Mouse (Mus musculus) forebrain, embryonic 14.5 days (tissue): Measurements from ENCODE around the gene Prr5l. TPM values are rescaled to one million over a fixed set of nuclear protein-coding genes. Genes with fewer than 3 reads are reported as not detected.

ENCODE experiments used
- ATAC-seq: fragments of 200-750 bp; cut with Nextera tagmentation; 2 replicates; pipeline ENCODE4 v1.8.0; 2017; ENCODE audit warnings: mild to moderate bottlenecking, moderate library complexity
- DNase-seq: peaks from one replicate; pipeline ENCODE4 v3.0.0-alpha.2; 2015; ENCODE audit warnings: low spot score
- H3K27ac ChIP-seq: fragments of 300-500 bp; sonication (generic); 2 replicates; pipeline ENCODE4 v1.5.1; 2014; ENCODE audit warnings: low read depth, mild to moderate bottlenecking, control low read depth, low read length, moderate library complexity
- H3K27me3 ChIP-seq: fragments of 300-500 bp; sonication (generic); replicated peaks from 2 replicates; pipeline ENCODE4 v1.6.1; 2014; ENCODE audit warnings: low read length, control low read depth, mixed read lengths; ENCODE audit not compliant: control insufficient read depth, insufficient read depth
- H3K36me3 ChIP-seq: fragments of 300-500 bp; sonication (generic); 2 replicates; pipeline ENCODE4 v1.6.1; 2014; ENCODE audit warnings: low read length, control low read depth; ENCODE audit not compliant: control insufficient read depth, insufficient read depth
- H3K4me1 ChIP-seq: fragments of 300-500 bp; sonication (generic); 2 replicates; pipeline ENCODE4 v1.6.1; 2014; ENCODE audit warnings: antibody characterized with exemption, low read length, control low read depth; ENCODE audit not compliant: control insufficient read depth, insufficient read depth
- H3K4me2 ChIP-seq: fragments of 300-500 bp; sonication (generic); 2 replicates; pipeline ENCODE4 v1.6.1; 2014; ENCODE audit warnings: mild to moderate bottlenecking, control low read depth, low read length
- H3K4me3 ChIP-seq: fragments of 300-500 bp; sonication (generic); 2 replicates; pipeline ENCODE4 v1.5.1; 2014; ENCODE audit warnings: low read depth, low read length, control low read depth
- H3K9ac ChIP-seq: fragments of 300-500 bp; sonication (generic); 2 replicates; pipeline ENCODE4 v1.6.1; 2014; ENCODE audit warnings: mild to moderate bottlenecking, low read length, control low read depth, moderate library complexity
- H3K9me3 ChIP-seq: fragments of 300-500 bp; sonication (generic); replicated peaks from 2 replicates; pipeline ENCODE4 v1.6.1; 2016; ENCODE audit warnings: low read length, control low read depth, mixed read lengths; ENCODE audit not compliant: control insufficient read depth
- WGBS: fragments of 180-500 bp; shearing (Covaris S2); extraction: QIAGEN DNeasy Blood & Tissue Kit; methylation state at CpG from one replicate; pipeline ENCODE4 v1.1.7; 2014; 5-methylcytosine and 5-hydroxymethylcytosine counted together
- polyA plus RNA-seq: library from polyadenylated mRNA; unstranded; fragments of >200 nt; fragmentation: Nextera tagmentation; extraction: Ambion mirVana; gene quantifications from 2 replicates; pipeline ENCODE4 v1.2.1, GENCODE M21; 2014

The Prr5l gene
- polyA plus RNA-seq, 1 experiment from 2014 or later = 5.4 TPM

DNA sequence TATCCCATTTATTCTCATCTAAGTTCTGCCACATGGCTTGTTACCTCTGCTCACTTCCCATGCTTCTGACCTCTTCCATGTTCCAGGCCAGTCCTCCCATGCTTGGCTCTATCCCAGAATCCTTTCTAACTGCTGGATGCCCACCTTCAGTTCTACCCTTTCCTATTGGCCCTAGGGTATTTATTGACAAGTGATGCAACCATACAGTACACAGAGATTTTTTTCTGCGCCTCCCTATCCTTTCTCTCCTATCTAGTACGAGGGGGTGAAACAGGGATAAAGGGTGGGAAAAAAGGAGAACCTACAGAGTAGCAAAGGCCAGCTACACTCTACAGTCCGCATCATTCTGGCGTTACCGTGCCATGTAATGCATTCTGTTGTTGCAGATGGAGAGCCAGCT is 194.8 kb downstream of the Prr5l start:
- Histone ChIP-seq H3K9me3 (no peaks in the 10 kb centered on the region), H3K4me2 (no peak overlapping the region), H3K27me3 (no peaks in the 10 kb centered on the region), H3K9ac (no peak overlapping the region), H3K27ac (no peak overlapping the region), H3K4me1 (no peaks in the 10 kb centered on the region), H3K4me3 (no peak overlapping the region), H3K36me3 (peaks cover 72% of the 10 kb centered on the region)
- 92% methylated on average over 5 of the region's 5 CpGs for WGBS
- no peak for DNase-seq
- ATAC-seq = no peak

DNA sequence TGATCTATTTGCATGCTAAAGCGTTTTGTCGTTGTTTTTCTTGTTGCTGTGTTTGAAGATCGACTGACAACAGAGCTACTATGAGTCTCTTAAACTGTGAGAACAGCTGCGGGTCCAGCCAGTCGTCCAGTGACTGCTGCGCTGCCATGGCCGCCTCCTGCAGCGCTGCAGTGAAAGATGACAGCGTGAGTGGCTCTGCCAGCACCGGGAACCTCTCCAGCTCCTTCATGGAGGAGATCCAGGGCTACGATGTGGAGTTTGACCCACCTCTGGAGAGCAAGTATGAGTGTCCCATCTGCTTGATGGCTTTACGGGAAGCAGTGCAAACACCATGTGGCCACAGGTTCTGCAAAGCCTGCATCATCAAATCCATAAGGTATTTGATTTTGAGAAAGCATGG is 198.4 kb downstream of the Prr5l start:
- Histone ChIP-seq H3K4me2 (no peak overlapping the region), H3K9me3 (no peaks in the 10 kb centered on the region), H3K27ac (no peak overlapping the region), H3K36me3 (peaks cover 44% of the 10 kb centered on the region), H3K4me3 (no peak overlapping the region), H3K27me3 (no peaks in the 10 kb centered on the region), H3K9ac (no peak overlapping the region), H3K4me1 (peaks cover 4% of the 10 kb centered on the region; the same call in 1 of the 2 replicates)
- ATAC-seq (no peak), DNase-seq (no peak)
- WGBS = 88% methylated on average over 12 of the region's 12 CpGs

DNA sequence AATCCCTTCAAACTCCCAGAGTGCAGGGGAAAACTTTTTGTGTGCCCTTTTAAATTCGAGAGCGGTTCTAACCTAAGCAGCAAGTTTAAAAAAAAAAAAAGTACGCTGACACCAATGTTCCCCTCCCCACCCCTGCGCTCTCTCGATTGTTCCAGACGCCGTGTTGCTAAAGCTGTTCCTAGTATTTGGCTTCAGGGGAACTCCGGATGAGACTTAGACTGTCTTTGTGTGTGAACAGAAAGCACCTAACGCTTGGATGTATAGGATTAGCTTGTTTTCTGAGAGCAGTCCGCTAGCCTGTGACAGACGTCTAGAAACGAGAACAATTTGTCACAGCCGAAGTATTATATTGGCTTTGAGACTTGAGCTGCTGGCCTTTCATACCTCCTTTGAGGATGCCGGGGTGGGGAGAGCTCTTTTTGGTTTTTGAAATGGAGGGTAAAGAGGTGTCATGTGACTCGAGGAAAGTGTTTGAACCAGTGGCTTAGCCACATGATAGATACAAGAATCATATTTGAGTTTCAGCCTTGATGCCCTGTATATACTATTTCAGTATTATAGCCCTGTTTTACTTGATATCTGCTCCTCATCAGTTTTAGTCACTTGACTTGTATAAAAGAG is 203.6 kb downstream of the Prr5l start:
- WGBS = under 1% methylated on average over 15 of the region's 15 CpGs
- H3K4me2 ChIP-seq = peak overlapping the region; percentile 74
- peaks cover 6% of the 10 kb centered on the region; the same call in 1 of the 2 replicates for H3K36me3 ChIP-seq
- H3K4me3 ChIP-seq = peak overlapping the region; percentile 92
- no peak for ATAC-seq
- H3K9me3 ChIP-seq = no peaks in the 10 kb centered on the region
- DNase-seq = peak; percentile 18
- H3K27me3 ChIP-seq = no peaks in the 10 kb centered on the region
- H3K4me1 ChIP-seq = peaks cover 7% of the 10 kb centered on the region; the same call in 1 of the 2 replicates
- peak overlapping the region; percentile 94 for H3K9ac ChIP-seq
- H3K27ac ChIP-seq = no peak overlapping the region

DNA sequence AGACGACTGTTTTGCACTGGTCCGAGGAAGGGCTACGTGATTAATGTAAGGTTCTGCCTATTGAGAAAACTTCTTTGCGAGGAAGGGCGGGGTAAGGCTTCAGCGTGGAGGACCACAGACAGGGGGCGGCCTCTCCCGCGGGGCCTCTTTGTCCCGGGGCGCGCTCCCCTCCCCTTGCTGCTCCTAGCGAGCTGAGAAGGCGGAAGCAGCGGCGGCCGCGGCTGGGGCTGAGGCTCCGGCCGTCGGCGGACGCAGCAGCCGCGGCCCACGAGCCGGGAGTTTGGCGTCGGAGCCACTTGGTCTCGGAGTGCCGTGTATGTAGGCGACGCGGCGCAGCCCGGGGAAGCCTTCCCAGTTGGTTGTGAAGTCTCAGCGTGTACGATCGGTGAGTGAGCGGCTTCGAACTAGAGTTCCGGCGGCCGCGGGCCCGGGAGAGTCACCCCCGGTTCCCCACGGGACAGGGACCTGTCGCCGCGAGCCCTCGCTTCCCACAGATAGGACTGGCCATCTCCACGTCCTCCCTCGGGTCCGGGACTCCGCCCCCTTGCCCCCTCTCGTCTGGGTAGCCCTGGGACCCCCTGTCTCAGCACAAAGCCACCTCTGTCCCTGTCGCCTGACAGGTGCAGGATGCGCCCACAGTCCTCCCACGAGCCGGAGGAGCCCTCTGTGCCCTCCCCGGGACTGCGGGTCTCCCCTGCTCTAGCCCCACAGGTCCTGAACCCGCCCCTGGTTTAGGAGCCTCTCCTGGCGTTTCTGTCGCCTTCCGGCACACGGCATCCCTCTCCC is 204.4 kb downstream of the Prr5l start, which contains the start of gene Traf6:
TSS of gene Traf6 (plus strand) at position 194 of the 786 bp plus-strand sequence.
- H3K36me3 ChIP-seq = peaks cover 6% of the 10 kb centered on the region; the same call in 1 of the 2 replicates
- H3K4me1 ChIP-seq = peaks cover 7% of the 10 kb centered on the region; the same call in 1 of the 2 replicates
- ATAC-seq = peak; percentile 96
- peak within 1 kb of the TSS; percentile 92 for H3K4me3 ChIP-seq
- H3K27me3 ChIP-seq = no peaks in the 10 kb centered on the region
- peak within 1 kb of the TSS; percentile 74 for H3K4me2 ChIP-seq
- peak within 1 kb of the TSS; percentile 94 for H3K9ac ChIP-seq
- no peaks in the 10 kb centered on the region for H3K9me3 ChIP-seq
- peak; percentile 87 for DNase-seq
- under 1% methylated on average over 62 of the region's 68 CpGs for WGBS
- peak within 1 kb of the TSS; percentile 53 for H3K27ac ChIP-seq

DNA sequence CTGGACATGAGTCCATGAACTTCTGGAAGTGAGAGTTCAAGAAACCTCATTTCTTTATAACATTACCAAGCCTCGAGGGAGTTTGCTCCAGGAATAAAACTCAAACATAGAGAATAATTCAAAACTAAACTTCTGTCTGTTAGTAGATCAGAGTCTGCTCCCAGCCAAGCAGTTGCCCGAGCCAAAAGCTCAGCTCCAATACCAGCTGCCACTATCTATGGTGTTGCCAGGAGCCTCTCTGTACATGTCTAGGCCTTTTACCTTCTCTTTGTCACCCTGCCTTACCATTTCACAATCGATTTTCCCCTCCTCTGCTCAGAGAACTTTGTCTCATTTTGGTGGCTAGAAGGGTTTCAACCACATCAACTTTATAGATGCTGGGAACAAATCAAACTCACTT is 209.3 kb downstream of the Prr5l start:
- no peak for ATAC-seq
- Histone ChIP-seq H3K4me2 (no peak overlapping the region), H3K4me1 (no peaks in the 10 kb centered on the region), H3K4me3 (no peak overlapping the region), H3K27ac (no peak overlapping the region), H3K36me3 (no peaks in the 10 kb centered on the region), H3K9me3 (no peaks in the 10 kb centered on the region), H3K27me3 (no peaks in the 10 kb centered on the region), H3K9ac (no peak overlapping the region)
- 77% methylated on average over 3 of the region's 3 CpGs for WGBS
- no peak for DNase-seq

DNA sequence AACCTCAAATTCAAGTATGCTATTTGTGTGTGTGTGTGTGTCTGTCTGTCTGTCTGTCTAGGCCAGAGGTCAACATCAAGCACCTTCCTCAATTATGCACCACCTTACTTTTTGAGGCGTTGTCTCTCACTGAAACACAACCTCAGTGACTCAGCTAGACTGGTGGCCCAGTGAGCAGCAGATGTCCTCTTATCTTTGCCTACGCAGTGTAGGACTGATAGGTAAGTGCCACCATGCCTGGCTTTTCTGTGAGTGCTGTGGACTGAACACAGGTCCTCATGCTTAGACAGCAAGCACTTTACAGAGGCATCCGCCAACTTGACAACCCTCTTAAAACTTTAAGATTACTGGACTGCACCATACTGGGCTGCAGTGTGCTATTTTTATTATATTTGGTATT is 214.1 kb downstream of the Prr5l start:
- ATAC-seq = no peak
- no peak overlapping the region for H3K4me3 ChIP-seq
- 87% methylated on average over 3 of the region's 3 CpGs for WGBS

DNA sequence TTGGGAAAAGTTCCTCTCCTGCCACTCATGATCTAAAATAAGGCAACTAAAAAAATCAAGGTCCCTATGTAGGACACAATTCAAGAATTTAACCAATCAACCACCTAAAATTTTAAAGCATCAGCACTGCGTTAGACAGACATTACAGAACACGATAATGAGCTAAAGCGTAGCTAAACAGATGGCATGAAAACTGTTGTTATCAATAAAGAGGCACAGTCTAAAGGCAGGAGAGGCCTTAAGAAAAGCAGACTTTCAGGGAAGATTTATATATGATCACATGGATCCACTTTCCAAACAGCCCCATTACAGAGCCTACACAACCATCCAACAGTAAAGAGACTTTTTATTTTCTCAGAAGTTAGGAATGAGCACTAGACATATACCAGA is 217.1 kb downstream of the Prr5l start:
- DNase-seq = peak; percentile 41
- no peak overlapping the region for H3K4me3 ChIP-seq
- no peak overlapping the region for H3K4me2 ChIP-seq
- H3K9ac ChIP-seq = no peak overlapping the region
- no peaks in the 10 kb centered on the region for H3K9me3 ChIP-seq
- ATAC-seq = peak; percentile 74
- H3K36me3 ChIP-seq = no peaks in the 10 kb centered on the region
- H3K4me1 ChIP-seq = 0 out of 2 replicates have a peak, but pooled peaks cover 2% of the 10 kb centered on the region
- 69% methylated on average over 3 of the region's 3 CpGs for WGBS
- H3K27me3 ChIP-seq = no peaks in the 10 kb centered on the region
- 0 out of 2 replicates have a peak overlapping the region, but pooled peaks have one; percentile 30 for H3K27ac ChIP-seq

More for the DNA sequence above, 214.1 kb downstream of the Prr5l start:
- DNase-seq = no peak
- Histone ChIP-seq H3K9ac (no peak overlapping the region), H3K9me3 (no peaks in the 10 kb centered on the region), H3K4me2 (no peak overlapping the region), H3K36me3 (no peaks in the 10 kb centered on the region), H3K27me3 (no peaks in the 10 kb centered on the region), H3K27ac (no peak overlapping the region), H3K4me1 (0 out of 2 replicates have a peak, but pooled peaks cover 2% of the 10 kb centered on the region)

DNA sequence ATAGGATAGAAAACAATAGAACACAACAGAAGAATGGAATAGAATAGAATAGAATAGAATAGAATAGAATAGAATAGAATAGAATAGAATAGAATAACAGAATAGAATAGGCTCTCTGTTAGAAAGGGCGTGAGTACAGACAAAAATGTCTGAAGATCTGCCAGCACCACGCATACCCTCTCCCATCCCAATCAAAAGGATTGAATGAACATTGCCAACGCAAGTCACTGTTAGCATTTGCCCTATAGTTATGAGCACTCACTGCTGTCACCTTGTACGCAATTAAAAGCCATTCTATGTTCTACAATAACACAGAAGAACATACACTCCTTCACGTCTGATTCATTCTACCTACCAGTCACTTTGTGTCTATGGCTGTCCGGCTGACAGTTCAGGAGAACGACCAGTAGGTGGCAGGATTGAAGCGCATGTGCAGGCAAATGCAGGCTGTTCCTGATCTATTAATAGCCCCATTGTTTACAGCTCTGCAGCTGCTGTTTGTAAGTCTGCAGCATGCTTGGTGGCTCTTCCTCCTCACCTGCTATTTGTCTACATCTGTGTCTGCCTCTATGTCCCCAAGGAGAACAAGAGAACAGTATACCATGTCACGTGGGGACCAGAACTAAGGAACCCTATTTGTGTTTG is 217.6 kb downstream of the Prr5l start:
- peak; percentile 93 for ATAC-seq
- DNase-seq = peak; percentile 94
- H3K36me3 ChIP-seq = no peaks in the 10 kb centered on the region
- no peak overlapping the region for H3K9ac ChIP-seq
- H3K27me3 ChIP-seq = no peaks in the 10 kb centered on the region
- H3K4me1 ChIP-seq = 0 out of 2 replicates have a peak, but pooled peaks cover 2% of the 10 kb centered on the region
- 17% methylated on average over 9 of the region's 9 CpGs for WGBS
- no peaks in the 10 kb centered on the region for H3K9me3 ChIP-seq
- no peak overlapping the region for H3K4me3 ChIP-seq
- 0 out of 2 replicates have a peak overlapping the region, but pooled peaks have one; percentile 30 for H3K27ac ChIP-seq
- H3K4me2 ChIP-seq = no peak overlapping the region
